Mouse (Mus musculus): Measurements from ENCODE around the gene Tgm5.

GRCm38 (mm10) chr2:121085480-121086185 is at the start of gene Tgm5:
- TF ChIP-seq CTCF (IDR thresholded peaks at IDR 0.05; ENCODE audit: low read depth, low read length) (no peak), POLR2AphosphoS5 (IDR thresholded peaks at IDR 0.05; ENCODE audit: insufficient replicate concordance, low read depth, low read length) (no peak), GATA1 (IDR thresholded peaks at IDR 0.05; ENCODE audit: borderline replicate concordance, low read length) (no peak)

Measured in G1E (cell line).